Mouse (Mus musculus) lung, embryonic 14.5 days (tissue): ENCODE measurements around the gene Rassf8. TPM values are rescaled to one million over a fixed set of nuclear protein-coding genes. Genes with fewer than 3 reads are reported as not detected.

ENCODE experiments used
- ATAC-seq: fragments of 200-750 bp; cut with Nextera tagmentation; 2 replicates; pipeline ENCODE4 v1.8.0; 2017; ENCODE audit warnings: mild to moderate bottlenecking, moderate TSS enrichment, moderate library complexity; ENCODE audit not compliant: insufficient read depth
- DNase-seq: peaks from one replicate; pipeline ENCODE4 v3.0.0-alpha.2; 2015
- H3K27ac ChIP-seq: fragments of 300-500 bp; sonication (generic); 2 replicates; pipeline ENCODE4 v1.5.1; 2014; ENCODE audit warnings: low read depth, mild to moderate bottlenecking, moderate library complexity
- H3K27me3 ChIP-seq: fragments of 300-500 bp; sonication (generic); 2 replicates; pipeline ENCODE4 v1.6.1; 2014; ENCODE audit warnings: low read length, control low read depth; ENCODE audit not compliant: insufficient read depth
- H3K36me3 ChIP-seq: fragments of 300-500 bp; sonication (generic); 2 replicates; pipeline ENCODE4 v1.6.1; 2014; ENCODE audit warnings: control low read depth; ENCODE audit not compliant: insufficient read depth
- H3K4me1 ChIP-seq: fragments of 300-500 bp; sonication (generic); 2 replicates; pipeline ENCODE4 v1.6.1; 2014; ENCODE audit warnings: antibody characterized with exemption, control low read depth; ENCODE audit not compliant: insufficient read depth
- H3K4me2 ChIP-seq: fragments of 300-500 bp; sonication (generic); 2 replicates; pipeline ENCODE4 v1.6.1; 2014; ENCODE audit warnings: mild to moderate bottlenecking
- H3K4me3 ChIP-seq: fragments of 300-500 bp; sonication (generic); 2 replicates; pipeline ENCODE4 v1.5.1; 2014; ENCODE audit warnings: low read depth, low read length
- H3K9ac ChIP-seq: fragments of 300-500 bp; sonication (generic); 2 replicates; pipeline ENCODE4 v1.6.1; 2014
- H3K9me3 ChIP-seq: fragments of 300-500 bp; sonication (generic); 2 replicates; pipeline ENCODE4 v1.6.1; 2016; ENCODE audit warnings: low read depth, low read length, control low read depth
- CTCF ChIP-seq: IDR thresholded peaks from 2 replicates; pipeline ENCODE4 v1.5.1; 2016; ENCODE audit warnings: antibody characterized with exemption, low read depth
- WGBS: fragments of 180-500 bp; shearing (Covaris S2); extraction: QIAGEN DNeasy Blood & Tissue Kit; methylation state at CpG from one replicate; pipeline ENCODE4 v1.1.7; 2014; 5-methylcytosine and 5-hydroxymethylcytosine counted together
- polyA plus RNA-seq: library from polyadenylated mRNA; unstranded; fragments of >200 nt; fragmentation: Nextera tagmentation; extraction: Ambion mirVana; gene quantifications from 2 replicates; pipeline ENCODE4 v1.2.1, GENCODE M21; 2014

Rassf8 gene
- polyA plus RNA-seq, 1 experiment from 2014 or later = 11.7 TPM

- Histone ChIP-seq H3K4me1 (peaks cover 5% of the 10 kb centered on the region; the same call in 1 of the 2 replicates), H3K36me3 (no peaks in the 10 kb centered on the region), H3K9me3 (no peaks in the 10 kb centered on the region), H3K4me2 (peak overlapping the region; percentile 88), H3K9ac (peak overlapping the region; percentile 47), H3K27ac (peak overlapping the region; percentile 18; the same call in 1 of the 2 replicates), H3K4me3 (peak overlapping the region; percentile 60), H3K27me3 (peaks cover 60% of the 10 kb centered on the region)
- no peak for TF ChIP-seq CTCF
- DNase-seq = peak; percentile 88
- under 1% methylated on average over 69 of the region's 69 CpGs for WGBS
- ATAC-seq = peak; percentile 82
These were observed 119.6 kb downstream of the Rassf8 start for GRCm38 (mm10) chr6:145865886-145866851.

- DNase-seq (no peak), ATAC-seq (no peak)
- peak overlapping the region; percentile 88 for H3K4me2 ChIP-seq
- no peak for TF ChIP-seq CTCF
- no peak overlapping the region for H3K27ac ChIP-seq
- no peak overlapping the region for H3K9ac ChIP-seq
- no peak overlapping the region for H3K4me3 ChIP-seq
- H3K9me3 ChIP-seq = no peaks in the 10 kb centered on the region
- peaks cover 5% of the 10 kb centered on the region; the same call in 1 of the 2 replicates for H3K4me1 ChIP-seq
- no peaks in the 10 kb centered on the region for H3K36me3 ChIP-seq
- H3K27me3 ChIP-seq = peaks cover 52% of the 10 kb centered on the region
- 55% methylated on average over 3 of the region's 3 CpGs for WGBS
These were observed 120.6 kb downstream of the Rassf8 start for GRCm38 (mm10) chr6:145867111-145867510.

Other genes with a start within 250 kb of the Rassf8 start
- gene Lmntd1, start 132.4 kb upstream of the Rassf8 start, polyA plus RNA-seq = 0.29 and 1.0 TPM in 2 replicates
- not detected in 2 replicates for gene Tuba3b, start 131.0 kb upstream of the Rassf8 start, polyA plus RNA-seq
- gene Bhlhe41, start 118.8 kb downstream of the Rassf8 start, polyA plus RNA-seq = 0.53 and 1.1 TPM in 2 replicates
- gene Sspn, start 184.9 kb downstream of the Rassf8 start, polyA plus RNA-seq = 7.4 and 8.2 TPM in 2 replicates